Mouse (Mus musculus): ENCODE data around the gene Cd248. TPM values are rescaled to one million over a fixed set of nuclear protein-coding genes. Genes with fewer than 3 reads are reported as not detected.

The Cd248 gene
- polyA plus RNA-seq, 1 experiment from 2014 or later: 7.7 TPM

GRCm38 (mm10) chr19:5098363-5099143, 30.7 kb downstream of the Cd248 start, which contains the start of gene Cnih2:
Gene Cnih2 (minus strand): TSS chr19:5098521.
- Histone ChIP-seq H3K4me1 (peaks cover 44% of the 10 kb centered on the region), H3K9ac (peak within 1 kb of the TSS; percentile 71), H3K4me3 (peak within 1 kb of the TSS; percentile 54), H3K27me3 (replicated peaks) (peaks cover 38% of the 10 kb centered on the region), H3K36me3 (peaks cover 45% of the 10 kb centered on the region), H3K4me2 (peak within 1 kb of the TSS; percentile 92), H3K9me3 (replicated peaks) (no peaks in the 10 kb centered on the region), H3K27ac (no peak within 1 kb of the TSS)
- ATAC-seq: peak; percentile 72
- 6% methylated on average over 48 of the region's 48 CpGs for WGBS (ENCODE audit: insufficient replicate concordance)

DNA sequence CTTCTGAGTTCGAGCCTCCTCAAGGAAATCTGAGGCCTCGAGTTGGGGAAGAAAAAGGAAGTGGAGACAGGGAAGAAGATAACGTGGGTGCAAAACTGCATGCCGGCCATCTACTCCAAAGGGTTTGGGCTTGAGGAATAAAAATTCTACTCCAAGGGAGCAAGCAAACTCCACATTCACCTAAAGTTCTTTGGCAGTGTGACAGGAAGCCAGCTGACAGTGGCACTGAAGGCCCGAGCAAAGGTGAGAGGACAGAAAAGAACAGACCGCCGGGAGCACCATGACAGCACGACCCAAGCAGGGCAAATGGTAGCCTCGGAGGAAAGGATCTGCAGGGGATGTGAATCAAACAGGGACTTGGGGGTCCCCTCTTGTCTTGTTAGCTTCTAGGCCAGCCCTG, 38.2 kb downstream of the Cd248 start:
- H3K9ac ChIP-seq: peak overlapping the region; percentile 90
- peak overlapping the region; percentile 72 for H3K4me3 ChIP-seq
- peaks cover 41% of the 10 kb centered on the region for H3K4me1 ChIP-seq
- H3K36me3 ChIP-seq: peaks cover 51% of the 10 kb centered on the region
- H3K9me3 ChIP-seq (replicated peaks): no peaks in the 10 kb centered on the region
- no peaks in the 10 kb centered on the region for H3K27me3 ChIP-seq (replicated peaks)
- peak overlapping the region; percentile 86 for H3K27ac ChIP-seq
- no peak for ATAC-seq
- peak overlapping the region; percentile 85 for H3K4me2 ChIP-seq
- 2% methylated on average over 9 of the region's 9 CpGs for WGBS (ENCODE audit: insufficient replicate concordance)

GRCm38 (mm10) chr19:5106731-5107191, 38.9 kb downstream of the Cd248 start, which contains the start of gene Rab1b:
Gene Rab1b (minus strand): TSS chr19:5107072.
- Histone ChIP-seq H3K27me3 (replicated peaks) (no peaks in the 10 kb centered on the region), H3K36me3 (peaks cover 48% of the 10 kb centered on the region), H3K9ac (peak within 1 kb of the TSS; percentile 90), H3K4me3 (peak within 1 kb of the TSS; percentile 72), H3K27ac (peak within 1 kb of the TSS; percentile 86), H3K4me2 (peak within 1 kb of the TSS; percentile 85), H3K4me1 (peaks cover 41% of the 10 kb centered on the region), H3K9me3 (replicated peaks) (no peaks in the 10 kb centered on the region)
- ATAC-seq: peak; percentile 92
- WGBS (ENCODE audit: insufficient replicate concordance): under 1% methylated on average over 46 of the region's 46 CpGs

DNA sequence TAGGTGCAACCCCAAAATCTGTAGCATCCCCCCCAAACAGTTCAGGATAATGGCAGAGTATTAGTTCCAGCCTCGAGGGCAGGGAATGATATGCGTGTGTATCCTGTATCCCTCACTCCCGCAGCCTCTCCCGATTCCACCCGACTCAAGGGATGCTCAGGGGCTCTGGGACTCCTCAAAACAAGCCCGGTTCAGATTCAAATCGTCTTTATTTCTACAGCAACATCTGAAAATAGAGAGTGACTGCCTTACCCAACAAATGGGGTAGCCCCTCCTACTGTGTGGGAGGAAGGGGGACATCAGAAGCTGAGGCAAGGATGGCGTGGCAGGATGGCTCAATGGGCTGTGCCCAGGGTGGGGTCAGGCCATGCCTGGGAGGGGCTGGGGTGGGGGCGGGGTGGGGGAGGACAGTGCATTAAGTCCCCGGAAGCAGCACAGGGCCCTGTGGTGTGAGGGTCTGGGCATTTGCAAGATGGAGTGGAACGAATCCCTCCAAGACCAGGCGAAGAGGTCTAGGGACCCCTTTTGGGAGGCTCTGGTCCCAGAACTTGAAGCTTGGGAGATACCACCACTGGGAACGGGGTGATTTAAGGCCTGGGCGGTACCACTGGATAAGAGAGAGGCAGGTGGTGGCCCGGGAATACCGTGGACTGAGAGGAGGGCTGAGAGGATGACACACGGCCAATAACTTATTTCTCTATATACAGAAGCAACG, 39.8 kb downstream of the Cd248 start:
- WGBS (ENCODE audit: insufficient replicate concordance): 65% methylated on average over 18 of the region's 18 CpGs

GRCm38 (mm10) chr19:5108271-5108575, 40.3 kb downstream of the Cd248 start:
- WGBS (ENCODE audit: insufficient replicate concordance): 25% methylated on average over 5 of the region's 5 CpGs
- no peaks in the 10 kb centered on the region for H3K9me3 ChIP-seq (replicated peaks)
- H3K4me2 ChIP-seq: no peak overlapping the region
- no peaks in the 10 kb centered on the region for H3K27me3 ChIP-seq (replicated peaks)
- peak overlapping the region; percentile 0 for H3K27ac ChIP-seq
- no peak overlapping the region for H3K9ac ChIP-seq
- peaks cover 33% of the 10 kb centered on the region for H3K36me3 ChIP-seq
- H3K4me1 ChIP-seq: peaks cover 41% of the 10 kb centered on the region
- ATAC-seq: no peak
- H3K4me3 ChIP-seq: no peak overlapping the region

More for the DNA sequence above, 39.8 kb downstream of the Cd248 start:
- Histone ChIP-seq H3K4me1 (peaks cover 41% of the 10 kb centered on the region), H3K9ac (peak overlapping the region; percentile 60; the same call in 1 of the 2 replicates), H3K4me2 (peak overlapping the region; percentile 85), H3K9me3 (replicated peaks) (no peaks in the 10 kb centered on the region), H3K27me3 (replicated peaks) (no peaks in the 10 kb centered on the region), H3K36me3 (peaks cover 38% of the 10 kb centered on the region), H3K27ac (peak overlapping the region; percentile 25; the same call in 1 of the 2 replicates), H3K4me3 (peak overlapping the region; percentile 72)
- ATAC-seq: no peak

- H3K9me3 ChIP-seq (replicated peaks): no peaks in the 10 kb centered on the region
- no peak overlapping the region for H3K4me2 ChIP-seq
- 41% methylated on average over 4 of the region's 4 CpGs for WGBS (ENCODE audit: insufficient replicate concordance)
- H3K4me3 ChIP-seq: no peak overlapping the region
- H3K36me3 ChIP-seq: peaks cover 28% of the 10 kb centered on the region
- no peak for ATAC-seq
- peak overlapping the region; percentile 0; the same call in 1 of the 2 replicates for H3K27ac ChIP-seq
- H3K4me1 ChIP-seq: peaks cover 41% of the 10 kb centered on the region
- H3K27me3 ChIP-seq (replicated peaks): no peaks in the 10 kb centered on the region
- H3K9ac ChIP-seq: no peak overlapping the region; the same call in 1 of the 2 replicates
Observed at GRCm38 (mm10) chr19:5108702-5109101, 40.8 kb downstream of the Cd248 start.

- peaks cover 17% of the 10 kb centered on the region for H3K36me3 ChIP-seq
- 70% methylated on average over 19 of the region's 19 CpGs for WGBS (ENCODE audit: insufficient replicate concordance)
- H3K4me2 ChIP-seq: no peak overlapping the region
- H3K27ac ChIP-seq: no peak overlapping the region
- H3K9me3 ChIP-seq (replicated peaks): no peaks in the 10 kb centered on the region
- H3K27me3 ChIP-seq (replicated peaks): no peaks in the 10 kb centered on the region
- H3K4me1 ChIP-seq: peaks cover 41% of the 10 kb centered on the region
- no peak overlapping the region for H3K9ac ChIP-seq
- no peak overlapping the region for H3K4me3 ChIP-seq
- ATAC-seq: no peak
Observed at GRCm38 (mm10) chr19:5109659-5110453, 42.0 kb downstream of the Cd248 start.

DNA sequence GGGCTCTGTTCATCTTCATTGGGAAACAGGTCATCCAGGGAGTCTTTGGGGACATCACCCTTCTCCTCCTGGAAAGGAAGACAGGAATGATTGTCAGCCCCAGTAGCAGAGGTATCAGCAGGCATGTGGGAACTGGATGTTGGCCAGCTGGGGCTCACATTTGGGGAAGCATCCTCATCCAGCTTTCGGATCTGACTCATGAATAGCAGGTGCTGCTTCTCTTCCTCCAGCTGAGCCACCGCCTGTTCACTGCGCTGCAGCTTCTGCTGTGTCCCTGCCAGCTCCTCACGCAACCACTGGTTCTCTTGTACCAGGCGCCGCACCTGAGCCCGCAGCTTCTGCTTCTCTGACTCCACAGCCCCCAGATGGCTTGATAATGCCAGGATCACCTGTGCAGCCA, 45.9 kb downstream of the Cd248 start:
- Histone ChIP-seq H3K4me3 (no peak overlapping the region), H3K27ac (no peak overlapping the region), H3K27me3 (replicated peaks) (peaks cover 23% of the 10 kb centered on the region), H3K36me3 (peaks cover 14% of the 10 kb centered on the region), H3K4me2 (no peak overlapping the region), H3K4me1 (peaks cover 32% of the 10 kb centered on the region), H3K9me3 (replicated peaks) (no peaks in the 10 kb centered on the region), H3K9ac (no peak overlapping the region)
- 83% methylated on average over 7 of the region's 7 CpGs for WGBS (ENCODE audit: insufficient replicate concordance)
- no peak for ATAC-seq

- Histone ChIP-seq H3K36me3 (no peaks in the 10 kb centered on the region), H3K27ac (peak overlapping the region; percentile 31; the same call in 1 of the 2 replicates), H3K4me1 (peaks cover 22% of the 10 kb centered on the region), H3K4me2 (peak overlapping the region; percentile 97), H3K9ac (peak overlapping the region; percentile 76), H3K4me3 (peak overlapping the region; percentile 71), H3K9me3 (replicated peaks) (no peaks in the 10 kb centered on the region), H3K27me3 (replicated peaks) (peaks cover 37% of the 10 kb centered on the region)
- WGBS (ENCODE audit: insufficient replicate concordance): under 1% methylated on average over 81 of the region's 83 CpGs
- peak; percentile 72 for ATAC-seq
Observed at GRCm38 (mm10) chr19:5117494-5118383, 49.9 kb downstream of the Cd248 start.

DNA sequence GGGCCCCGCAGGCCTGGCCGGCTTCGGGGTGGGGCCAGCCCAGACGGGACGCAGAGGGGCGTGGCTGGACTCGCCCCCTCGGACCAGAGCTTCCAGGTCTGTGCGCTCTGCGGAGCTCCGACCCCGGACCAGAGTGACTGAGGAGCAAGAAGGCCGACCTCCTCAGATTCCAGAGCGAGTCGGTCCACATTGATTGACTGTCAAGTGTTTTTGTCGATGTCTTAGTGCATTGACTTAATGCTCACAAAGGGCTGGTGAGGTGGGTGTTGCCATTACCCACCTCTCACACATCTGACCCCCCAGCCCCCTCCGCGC, 50.5 kb downstream of the Cd248 start, which contains the start of gene Klc2:
Gene Klc2 (minus strand): TSS at position 177 of the 315 bp plus-strand sequence.
- H3K9me3 ChIP-seq (replicated peaks): no peaks in the 10 kb centered on the region
- peak; percentile 80 for ATAC-seq
- peaks cover 22% of the 10 kb centered on the region for H3K4me1 ChIP-seq
- 2% methylated on average over 18 of the region's 18 CpGs for whole genome bisulfite sequencing (ENCODE audit: insufficient replicate concordance)
- H3K27me3 ChIP-seq (replicated peaks): peaks cover 43% of the 10 kb centered on the region
- peak within 1 kb of the TSS; percentile 76 for H3K9ac ChIP-seq
- no peaks in the 10 kb centered on the region for H3K36me3 ChIP-seq
- peak within 1 kb of the TSS; percentile 71 for H3K4me3 ChIP-seq
- peak within 1 kb of the TSS; percentile 97 for H3K4me2 ChIP-seq
- peak within 1 kb of the TSS; percentile 31; the same call in 1 of the 2 replicates for H3K27ac ChIP-seq
